Mouse (Mus musculus) right cerebral cortex, postnatal 4 days (tissue): ENCODE measurements around the gene Midn.

Source experiments
- DNase-seq: peaks from one replicate; pipeline ENCODE4 v3.0.0-alpha.2; 2022

Gene Midn

GRCm38 (mm10) chr10:80144864-80145838 lies 2.9 kb upstream of the Midn start:
- peak; percentile 82 for DNase-seq

DNA sequence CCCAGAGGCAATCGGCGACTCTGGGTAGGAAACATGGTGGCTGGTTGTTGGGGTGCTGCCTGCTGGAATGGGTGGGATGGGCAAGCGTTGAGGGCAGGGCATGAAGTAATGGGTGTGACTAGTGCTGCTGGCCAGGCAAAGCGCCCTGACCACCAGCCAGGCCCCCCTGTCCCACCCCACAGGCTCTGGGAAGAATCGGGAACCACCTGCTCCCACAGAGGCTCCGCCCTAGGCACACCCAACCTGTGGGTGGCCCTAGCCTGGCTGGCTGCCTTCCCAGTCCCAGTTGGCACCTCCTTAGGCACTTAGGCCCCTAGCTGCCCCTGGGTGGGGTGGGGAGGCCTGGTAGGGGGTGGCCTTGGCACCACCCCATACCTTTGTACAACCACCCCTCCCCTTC lies 2.2 kb upstream of the Midn start:
- no peak for DNase-seq

- DNase-seq = no peak
Measured at GRCm38 (mm10) chr10:80146568-80147011, 1.5 kb upstream of the Midn start.

GRCm38 (mm10) chr10:80147146-80147718 lies 840 bp upstream of the Midn start:
- DNase-seq = no peak

DNA sequence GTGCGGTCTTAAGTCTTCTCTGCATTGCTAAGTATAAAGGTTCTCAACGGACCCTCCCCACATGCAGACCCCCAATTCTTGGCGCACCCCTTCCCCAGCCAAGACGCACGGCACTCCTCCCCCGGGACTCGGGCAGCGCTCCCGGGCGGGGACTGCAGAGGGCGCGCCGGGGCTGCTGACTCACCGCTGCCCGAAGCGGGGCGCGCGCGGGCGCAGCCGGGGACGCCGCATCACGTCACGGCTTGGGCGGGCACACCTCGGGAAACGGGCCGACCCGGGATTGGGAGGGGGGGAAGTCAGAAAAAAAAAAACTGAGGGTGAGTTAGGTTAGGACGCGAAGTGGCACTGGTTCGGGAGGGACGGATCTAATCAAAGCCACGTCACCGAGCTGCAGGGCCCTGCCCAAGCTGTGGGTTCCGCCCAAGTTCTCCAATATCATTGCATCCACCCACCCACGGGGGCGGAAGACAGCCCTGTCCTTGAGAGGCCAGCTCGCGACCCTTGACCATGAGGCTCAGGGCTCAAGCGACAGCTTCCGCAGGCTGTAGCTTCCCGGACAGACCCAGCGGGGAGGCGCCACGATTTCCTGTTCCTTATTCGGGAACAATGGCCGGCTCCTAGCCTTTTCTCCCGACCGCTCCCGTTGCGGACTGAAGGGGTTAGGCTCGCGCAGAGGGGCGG lies 678 bp downstream of the Midn start:
- DNase-seq = peak; percentile 95

DNA sequence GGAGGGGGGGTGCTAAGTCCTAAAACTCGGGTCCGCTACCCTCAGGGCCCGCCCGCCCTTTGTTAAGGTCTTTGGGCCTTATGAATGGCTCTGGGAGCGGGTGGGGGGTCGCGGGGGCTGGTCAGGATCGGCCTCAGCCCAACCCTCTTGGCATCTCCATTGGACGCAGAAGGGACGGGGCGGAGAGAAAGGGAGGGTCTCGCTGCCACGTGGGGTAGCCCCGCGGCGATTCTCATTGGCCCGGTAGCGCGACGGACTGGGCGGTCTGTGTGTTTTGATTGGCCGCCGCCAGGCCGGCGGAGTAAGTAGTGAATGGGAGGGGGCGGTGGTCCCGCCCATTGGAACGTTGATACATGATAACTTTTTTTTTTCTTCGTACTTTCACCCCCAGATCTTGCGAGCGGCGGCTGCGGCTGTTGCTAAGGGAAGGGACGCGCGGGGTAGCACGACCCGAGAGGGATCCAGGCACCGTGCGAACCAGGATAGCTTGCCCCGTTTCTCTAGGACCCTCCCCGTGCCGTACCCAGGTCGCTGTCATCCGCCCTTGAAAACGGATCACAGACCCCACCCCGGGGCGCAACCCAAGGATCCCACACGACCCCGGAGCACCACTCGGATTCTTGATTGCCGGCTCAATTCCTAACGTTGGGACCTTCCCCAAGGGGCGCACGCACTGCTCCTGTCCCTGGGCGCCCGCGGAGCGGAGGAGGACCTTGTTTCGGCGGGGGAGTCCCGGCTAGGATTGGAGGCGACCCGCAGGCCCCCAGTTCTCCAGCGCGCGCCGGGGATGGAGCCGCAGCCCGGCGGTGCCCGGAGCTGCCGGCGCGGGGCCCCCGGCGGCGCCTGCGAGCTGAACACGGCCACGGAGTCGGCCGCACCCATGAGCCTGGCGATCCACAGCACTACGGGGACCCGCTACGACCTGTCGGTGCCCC lies 1.5 kb downstream of the Midn start:
- peak; percentile 93 for DNase-seq

- DNase-seq = peak; percentile 84
Measured at GRCm38 (mm10) chr10:80150226-80151210, 2.4 kb downstream of the Midn start.

DNA sequence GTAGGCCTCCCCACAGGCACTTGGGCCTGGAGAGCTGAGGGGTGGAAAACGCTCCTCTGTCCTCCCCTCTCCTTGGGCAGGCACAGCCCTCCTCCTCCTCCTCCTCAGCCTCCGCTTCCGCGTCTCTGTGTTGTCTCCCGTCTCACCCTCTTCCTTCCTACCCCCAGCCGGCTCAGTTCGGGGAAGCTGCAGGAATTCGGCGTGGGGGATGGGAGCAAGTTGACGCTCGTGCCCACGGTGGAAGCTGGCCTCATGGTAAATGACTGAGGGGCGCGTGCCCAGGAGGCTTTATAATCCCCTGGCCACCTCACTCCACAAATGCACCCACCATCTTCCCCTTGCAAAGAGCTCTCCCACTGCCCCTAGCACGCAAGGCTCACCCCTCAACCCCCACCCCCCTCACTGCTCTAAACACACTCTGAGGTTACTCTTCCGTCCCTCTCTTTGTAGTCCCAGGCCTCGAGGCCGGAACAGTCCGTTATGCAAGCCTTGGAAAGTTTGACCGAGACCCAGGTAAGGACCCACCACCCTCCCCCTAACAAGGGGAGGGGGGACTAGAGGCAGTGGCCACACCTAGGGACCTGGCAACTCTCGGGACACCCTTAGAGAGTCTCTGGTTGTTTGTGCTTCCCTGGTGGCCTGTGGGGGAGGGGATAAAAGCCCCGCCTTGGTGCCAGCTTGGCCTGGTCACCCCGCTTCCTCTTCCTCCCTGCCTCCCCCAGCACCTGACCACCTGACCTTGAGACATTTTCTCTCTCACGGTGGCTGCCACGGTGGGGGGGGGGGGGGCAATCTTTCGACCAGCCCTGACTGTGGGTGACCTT lies 3.4 kb downstream of the Midn start:
- DNase-seq = peak; percentile 76

DNA sequence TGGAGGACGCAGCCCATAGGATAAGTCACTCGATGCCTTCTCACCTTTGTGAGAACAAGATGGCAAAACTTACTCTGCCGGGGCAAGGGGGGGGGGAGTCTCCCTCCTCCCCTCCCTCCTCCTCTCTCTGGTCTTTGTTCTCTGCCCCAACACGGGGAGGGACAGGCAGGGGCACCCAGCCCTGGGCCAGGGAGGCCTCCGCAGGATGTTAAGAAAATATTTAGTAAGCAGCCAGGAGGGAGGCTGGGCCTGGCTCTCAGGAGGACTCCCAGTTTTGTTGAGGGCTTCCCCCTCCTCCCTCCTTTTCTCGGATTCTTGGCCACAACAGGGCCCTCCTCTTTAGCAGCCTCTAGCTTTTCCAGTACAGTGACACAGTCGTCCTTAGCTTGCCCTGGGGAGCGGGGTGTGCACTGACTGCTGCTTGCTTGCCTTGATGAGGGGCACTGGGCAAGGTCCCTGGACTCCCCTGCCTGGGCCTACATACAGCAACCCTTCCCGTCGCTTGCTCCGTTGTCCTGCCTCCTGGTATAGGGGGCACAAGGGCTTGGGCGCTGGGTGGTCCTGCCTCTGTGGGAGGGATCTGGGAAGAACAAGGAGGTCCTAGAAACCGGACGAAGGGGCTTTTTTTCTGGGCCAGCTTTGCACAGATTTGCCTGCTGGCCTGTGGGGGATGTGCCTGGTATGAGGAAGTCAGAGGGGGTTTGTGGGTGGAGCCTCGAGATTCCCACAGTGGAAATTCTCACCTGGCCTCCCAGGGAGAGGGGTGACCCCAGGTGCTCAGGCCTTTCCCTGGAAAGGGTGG lies 4.2 kb downstream of the Midn start:
- no peak for DNase-seq

GRCm38 (mm10) chr10:80152873-80153260 lies 4.8 kb downstream of the Midn start:
- DNase-seq = no peak

GRCm38 (mm10) chr10:80153713-80154112 lies 5.6 kb downstream of the Midn start:
- no peak for DNase-seq

- DNase-seq = no peak
Measured at GRCm38 (mm10) chr10:80154384-80154783, 6.3 kb downstream of the Midn start.

DNA sequence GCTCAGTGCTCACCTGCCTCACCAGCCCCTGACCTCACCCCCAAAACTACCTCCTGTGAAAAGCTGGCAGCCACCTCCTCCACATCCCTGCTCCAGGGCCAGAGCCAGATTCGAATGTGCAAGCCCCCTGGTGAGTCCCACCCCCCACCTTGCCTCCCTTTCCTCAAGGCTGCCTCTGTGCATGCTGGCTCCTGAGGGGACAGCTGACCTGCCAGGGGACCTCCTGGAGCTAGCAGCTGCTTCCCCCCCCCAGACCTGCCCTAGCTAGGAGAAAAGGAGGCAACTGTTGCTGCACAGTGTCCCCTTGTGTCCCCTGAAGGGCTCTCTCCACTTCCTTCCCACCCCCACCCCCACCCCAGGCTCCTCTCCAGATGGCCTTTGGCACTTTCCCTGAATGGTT lies 7.2 kb downstream of the Midn start:
- no peak for DNase-seq

DNA sequence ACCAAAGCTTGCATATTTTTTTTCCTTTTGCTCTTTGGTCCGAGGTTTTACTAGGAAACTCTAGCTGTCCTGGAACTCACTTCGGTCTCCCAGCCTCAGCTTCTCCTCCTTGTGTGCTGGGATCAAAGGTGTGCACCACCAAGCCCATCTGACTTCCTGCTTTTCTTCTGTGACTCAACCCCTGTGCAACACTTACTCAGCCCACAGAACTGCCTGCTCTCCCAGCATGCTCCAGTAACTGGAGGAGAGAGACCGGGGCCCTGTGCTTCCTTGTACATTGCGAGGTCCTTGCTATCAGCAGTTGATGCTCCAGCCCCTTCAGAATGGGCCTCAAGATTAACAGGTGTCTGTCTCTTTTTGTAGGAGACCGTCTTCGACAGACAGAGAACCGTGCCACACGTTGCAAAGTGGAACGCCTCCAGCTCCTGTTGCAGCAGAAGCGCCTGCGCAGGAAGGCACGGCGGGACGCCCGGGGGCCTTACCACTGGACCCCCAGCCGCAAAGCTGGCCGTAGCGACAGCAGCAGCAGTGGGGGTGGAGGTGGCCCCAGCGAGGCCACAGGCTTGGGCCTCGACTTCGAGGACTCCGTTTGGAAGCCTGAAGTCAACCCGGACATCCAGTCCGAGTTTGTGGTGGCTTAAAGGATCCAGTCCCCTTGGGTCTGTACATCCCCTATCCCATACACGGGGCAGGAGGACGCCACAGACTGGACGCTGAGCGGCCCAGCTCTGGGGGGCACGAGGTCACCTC lies 8.1 kb downstream of the Midn start:
- DNase-seq = no peak

- DNase-seq = no peak
Measured at GRCm38 (mm10) chr10:80156752-80157053, 8.6 kb downstream of the Midn start.

GRCm38 (mm10) chr10:80157141-80157929 lies 9.3 kb downstream of the Midn start:
- DNase-seq = no peak

GRCm38 (mm10) chr10:80158307-80158986 lies 10.4 kb downstream of the Midn start:
- no peak for DNase-seq
